Mouse (Mus musculus) layer of hippocampus, adult 18-20 months (tissue): ENCODE results near the gene Apoc2. TPM values are rescaled to one million over a fixed set of nuclear protein-coding genes. Genes with fewer than 3 reads are reported as not detected.

Experiments used
- DNase-seq, 2 experiments: peaks; one replicate each; pipeline ENCODE4 v3.0.0; 2022; ENCODE audit warnings: low spot score in 2 of 2
- total RNA-seq, 2 experiments: library from RNA; stranded (reverse); gene quantifications; 2 replicates each; pipeline ENCODE4 v1.2.3; 2021

Apoc2 gene
- total RNA-seq, 2 experiments from 2014 or later, result not detected

DNA sequence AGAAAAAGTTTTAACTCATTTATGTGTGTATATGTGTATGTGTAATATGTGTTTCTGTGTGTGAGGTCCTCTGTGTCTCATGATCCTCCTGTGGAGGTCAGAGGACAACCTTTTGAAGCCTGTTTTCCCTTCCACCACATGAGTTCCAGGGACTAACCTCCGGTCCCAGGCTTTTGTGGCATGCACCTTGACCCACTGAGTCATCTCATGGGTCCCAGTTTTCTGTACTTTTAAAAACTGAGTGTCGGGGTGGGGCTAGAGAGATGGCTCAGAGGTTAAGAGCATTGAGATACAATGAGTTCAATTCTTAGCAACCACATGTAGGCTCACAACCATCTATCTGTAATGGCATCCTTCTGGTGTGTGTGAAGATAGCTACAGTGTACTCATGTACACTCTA is 3.0 kb upstream of the Apoc2 start:
- no peak for DNase-seq

DNA sequence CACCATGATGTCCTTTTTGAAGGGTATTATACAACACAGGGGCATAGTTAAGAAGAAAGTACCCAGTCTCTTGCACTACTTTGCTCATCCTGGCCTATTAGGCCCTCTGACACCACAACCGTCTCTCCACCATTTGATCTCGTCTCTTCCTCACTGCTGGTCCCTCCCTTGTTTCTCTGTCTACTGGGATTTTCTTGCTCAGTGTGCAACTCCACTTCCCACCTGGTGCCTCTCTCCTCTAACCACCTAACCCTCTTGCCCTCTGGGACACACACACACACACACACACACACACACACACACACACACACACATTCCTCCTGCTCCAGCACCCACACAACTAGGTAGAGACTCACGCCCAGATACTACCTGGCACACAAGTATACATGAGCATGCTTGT is 1.2 kb upstream of the Apoc2 start:
- DNase-seq, result no peak

DNA sequence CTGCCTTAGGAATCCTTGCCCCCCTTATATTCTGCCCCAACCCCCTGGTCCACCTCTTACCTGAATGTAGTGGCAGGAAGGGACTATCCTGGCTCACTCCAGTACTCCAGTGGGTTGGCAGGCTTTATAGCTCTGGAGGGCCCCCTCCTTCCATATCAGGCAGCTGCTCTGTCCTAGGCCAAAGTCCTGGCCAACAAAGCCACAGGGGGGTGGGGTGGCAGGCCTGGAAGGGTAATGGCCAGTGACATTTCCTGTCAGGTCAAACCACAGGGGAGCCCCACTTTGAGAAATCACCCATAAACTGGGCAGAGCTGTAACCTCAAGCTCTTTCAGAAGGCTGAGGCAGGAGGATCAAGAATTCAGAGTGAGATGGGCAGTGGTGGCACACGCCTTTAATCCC is 1.1 kb downstream of the Apoc2 start:
- no peak for DNase-seq

DNA sequence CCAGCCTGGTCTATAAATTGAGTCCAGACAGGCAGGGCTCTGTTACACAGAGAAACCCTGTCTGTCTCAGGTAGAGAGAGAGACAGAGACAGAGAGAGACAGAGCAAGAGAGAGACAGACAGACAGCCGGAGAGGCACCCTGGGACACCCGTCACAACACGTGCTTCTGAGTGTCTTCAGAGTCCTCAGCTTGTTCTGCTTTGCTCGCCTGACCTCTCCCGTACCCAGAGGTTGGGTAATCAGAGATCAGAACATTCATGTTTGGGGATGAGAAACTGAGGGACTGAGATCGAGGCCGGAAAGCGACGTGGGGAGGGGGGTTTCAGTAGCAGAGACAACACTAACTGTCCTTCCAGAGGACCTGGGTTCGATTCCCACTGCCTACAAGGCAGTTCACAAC is 1.9 kb downstream of the Apoc2 start:
- no peak for DNase-seq

DNA sequence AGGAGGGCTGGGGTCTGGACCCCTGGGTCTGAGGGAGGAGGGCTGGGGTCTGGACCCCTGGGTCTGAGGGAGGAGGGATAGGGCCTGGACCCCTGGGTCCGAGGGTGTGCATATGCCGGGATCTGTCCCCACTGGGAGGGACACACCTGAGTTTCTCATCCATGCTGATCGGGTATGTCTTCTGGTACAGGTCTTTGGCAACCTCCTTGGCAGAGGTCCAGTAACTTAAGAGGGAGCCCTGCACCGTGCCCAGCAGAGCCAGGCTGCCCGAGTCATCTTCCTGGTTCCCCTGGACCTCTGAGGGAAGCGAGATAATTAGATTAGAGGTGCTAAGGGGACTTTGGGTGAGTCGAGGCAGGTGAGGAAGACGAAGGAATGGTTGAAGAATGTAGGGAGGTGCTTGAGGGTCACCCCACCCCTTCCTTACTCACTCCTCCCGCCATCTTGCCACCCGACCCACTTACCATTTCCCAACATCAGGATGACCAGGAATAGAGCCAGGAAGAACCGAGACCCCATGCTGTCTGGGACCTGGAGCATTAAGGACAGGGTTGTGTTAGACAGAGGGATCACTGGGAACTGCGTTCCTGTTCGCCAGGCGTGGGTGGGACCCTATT is 4.5 kb downstream of the Apoc2 start:
- no peak for DNase-seq

DNA sequence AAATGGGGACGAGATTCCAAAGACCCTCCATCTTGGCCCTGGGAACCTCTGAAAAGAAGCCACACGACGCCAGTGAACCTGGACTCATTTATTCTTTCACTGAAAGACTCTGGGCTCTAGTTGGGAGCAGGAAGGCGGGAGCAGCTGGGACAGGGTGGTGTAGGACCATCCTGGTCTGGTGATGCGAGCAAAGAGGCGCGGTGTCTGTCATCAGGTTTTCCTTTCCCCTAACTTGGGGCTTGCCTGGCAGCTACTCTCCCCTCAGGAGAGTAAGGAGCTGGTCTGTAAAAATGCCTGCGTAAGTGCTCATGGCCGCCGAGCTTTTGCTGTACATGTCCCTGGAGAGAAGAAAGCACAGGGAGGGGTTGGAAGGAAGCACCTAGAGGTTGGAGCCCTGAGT is 6.2 kb downstream of the Apoc2 start:
- no peak for DNase-seq

DNA sequence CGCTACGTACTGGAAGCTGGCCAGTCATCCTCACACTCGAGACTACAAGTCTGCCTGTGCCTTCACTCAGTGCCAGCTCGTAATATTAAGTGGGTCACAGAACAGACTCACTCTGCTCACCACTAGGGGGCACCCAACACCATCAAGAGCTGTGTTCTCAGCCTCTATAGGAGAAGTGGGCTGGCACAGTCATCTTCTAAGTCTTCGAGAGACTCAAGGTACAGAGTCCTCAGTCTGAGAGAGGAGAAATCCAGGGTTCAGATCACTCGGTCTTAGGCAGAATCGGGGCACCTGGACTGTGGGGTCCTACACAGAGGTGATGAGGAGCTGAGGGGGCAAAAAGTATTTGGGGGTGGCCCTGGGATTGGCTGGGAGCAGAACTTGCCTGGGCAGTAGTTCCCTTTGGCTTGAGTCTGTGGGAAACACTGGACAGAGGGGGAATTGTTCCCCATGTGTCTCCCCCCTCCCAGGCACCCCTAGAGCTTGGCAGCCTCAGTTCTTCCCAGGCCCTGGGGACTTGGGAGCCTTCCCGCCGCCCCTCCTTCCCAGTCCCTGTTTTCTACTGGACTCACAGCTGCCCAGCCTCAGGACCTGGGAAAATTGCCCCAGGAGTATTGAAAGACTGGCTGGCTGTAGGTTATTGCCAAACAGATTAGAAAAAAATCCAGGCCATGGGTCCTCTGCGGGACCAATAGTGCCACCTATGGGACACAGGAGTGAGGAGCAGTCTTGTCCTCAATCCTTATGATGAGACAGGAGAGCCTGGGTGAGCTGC is 8.6 kb downstream of the Apoc2 start:
- DNase-seq, result peak; percentile 85 to 98

DNA sequence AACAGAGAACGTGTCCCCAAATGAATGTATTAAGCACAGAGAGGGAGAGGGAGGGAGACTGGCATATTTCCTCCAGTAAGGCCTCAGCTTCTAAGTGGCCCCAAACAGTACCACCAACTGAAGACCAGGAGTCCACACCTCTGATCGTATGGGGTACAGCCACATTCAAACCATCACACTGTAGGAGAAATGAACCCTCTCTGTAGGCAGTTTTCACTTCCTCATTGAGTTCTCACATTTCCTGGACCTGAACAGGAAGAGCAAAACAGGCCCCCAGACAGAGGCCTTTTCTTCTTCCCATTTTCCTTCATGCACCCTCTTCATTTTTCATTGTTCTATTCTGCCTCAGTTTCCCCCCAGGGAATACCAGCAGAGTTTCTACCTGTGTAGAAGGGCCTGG is 10.3 kb downstream of the Apoc2 start:
- DNase-seq, result no peak

DNA sequence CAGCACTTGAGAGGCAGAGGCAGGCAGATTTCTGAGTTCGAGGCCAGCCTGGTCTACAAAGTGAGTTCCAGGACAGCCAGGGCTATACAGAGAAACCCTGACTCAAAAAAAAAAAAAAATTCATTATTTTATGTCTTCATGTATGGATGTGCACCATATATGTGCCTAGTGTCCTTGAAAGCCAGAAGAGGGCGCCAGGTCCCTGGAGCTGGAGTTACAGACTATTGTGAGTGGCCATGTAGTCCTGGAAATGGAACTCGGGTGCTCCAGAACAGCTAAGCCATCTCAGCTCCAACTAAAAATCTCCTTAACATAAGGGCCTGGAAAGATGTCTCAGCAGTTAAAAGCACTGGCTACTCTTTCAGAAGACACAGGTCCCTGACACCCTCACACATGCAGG is 11.0 kb downstream of the Apoc2 start:
- no peak for DNase-seq

DNA sequence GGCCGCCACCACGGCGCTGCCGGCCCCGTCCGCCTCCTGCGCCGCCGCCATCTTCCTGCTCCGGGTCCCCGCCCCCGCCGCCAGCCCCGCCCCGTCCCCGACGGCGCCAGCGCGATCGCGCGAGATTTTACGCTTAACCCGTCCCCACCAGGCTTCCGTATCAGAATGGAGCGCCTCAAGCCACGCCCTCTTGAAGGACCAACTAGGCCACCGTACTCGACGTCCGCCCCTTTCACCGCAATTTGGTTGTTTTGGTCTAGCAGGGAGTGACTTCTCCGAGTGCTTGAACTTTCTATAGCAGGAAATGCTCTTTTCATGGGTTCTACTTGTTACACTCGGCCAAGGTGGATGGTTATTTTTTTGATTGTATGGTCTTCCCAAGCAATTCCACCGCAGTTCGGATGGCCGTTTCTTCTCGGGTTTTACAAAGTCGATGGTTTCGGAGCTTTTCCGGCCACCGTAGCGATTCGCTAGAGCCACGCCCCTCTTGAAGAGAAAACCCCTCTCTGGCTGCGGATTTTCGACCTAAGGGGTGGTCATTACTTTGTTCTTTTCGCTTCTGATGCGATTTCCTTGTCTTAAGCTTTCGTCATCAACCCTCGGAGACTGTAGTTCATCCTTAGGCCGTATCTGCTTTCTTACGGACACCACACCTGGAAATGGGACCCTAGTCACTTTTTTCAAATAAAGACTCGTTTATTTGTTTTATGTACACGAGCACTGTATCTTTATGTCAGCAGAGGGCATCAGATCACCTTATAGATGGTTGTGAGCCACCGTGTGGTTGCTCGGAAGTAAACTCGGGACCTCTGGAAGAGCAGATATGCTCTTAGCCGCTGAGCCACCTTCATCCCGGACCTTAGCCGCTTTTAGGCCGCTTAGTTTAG is 12.5 kb downstream of the Apoc2 start, which contains the start of gene Clptm1:
Clptm1 (minus strand) TSS at position 79 of the 887 bp plus-strand sequence.
- peak; percentile 96 to 99 for DNase-seq

DNA sequence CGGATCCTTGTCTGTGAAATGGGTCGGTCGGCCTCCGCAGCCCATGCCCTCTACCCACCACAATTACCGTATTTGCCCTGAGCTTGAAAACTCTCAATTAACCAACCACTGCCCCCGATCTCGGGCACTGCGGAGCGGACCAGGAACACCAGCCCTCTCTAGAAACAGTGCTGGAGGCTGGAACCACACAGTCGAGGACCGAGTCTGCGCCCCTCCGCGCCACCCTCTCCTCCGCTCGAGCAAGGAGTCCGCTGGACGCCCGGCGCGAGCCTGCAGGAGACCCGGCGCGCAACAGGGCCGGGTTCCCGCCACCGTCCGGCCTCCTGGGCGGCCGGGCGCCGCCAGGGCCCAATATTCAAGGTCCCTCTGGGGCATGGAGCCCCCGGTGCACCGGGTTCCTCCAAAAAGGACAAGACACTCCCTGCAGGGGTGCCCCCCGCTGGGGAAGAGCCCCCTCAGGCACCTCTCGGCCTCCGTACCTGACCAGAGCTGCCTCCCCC is 13.2 kb downstream of the Apoc2 start:
- DNase-seq, result peak in 1 of 2 experiments; percentile 18

DNA sequence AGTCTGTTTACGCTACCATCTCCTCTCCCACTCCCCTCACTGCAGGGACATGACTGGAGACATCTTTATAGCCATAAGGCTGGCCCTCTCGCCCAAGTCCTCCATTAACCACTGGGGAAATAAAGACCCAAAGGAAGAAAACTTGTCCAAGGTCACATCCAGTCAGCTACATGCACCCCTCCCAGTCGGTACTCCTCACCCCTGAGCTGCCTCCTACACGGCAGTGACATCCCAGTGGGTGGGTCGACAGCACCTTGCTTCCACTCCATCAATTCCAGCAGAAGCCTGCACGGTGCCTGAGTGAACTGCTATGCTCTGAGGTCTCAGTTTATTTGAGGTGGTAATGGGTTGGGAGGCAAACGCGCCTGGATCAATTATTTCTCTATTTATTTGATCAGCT is 13.8 kb downstream of the Apoc2 start:
- DNase-seq, result no peak

DNA sequence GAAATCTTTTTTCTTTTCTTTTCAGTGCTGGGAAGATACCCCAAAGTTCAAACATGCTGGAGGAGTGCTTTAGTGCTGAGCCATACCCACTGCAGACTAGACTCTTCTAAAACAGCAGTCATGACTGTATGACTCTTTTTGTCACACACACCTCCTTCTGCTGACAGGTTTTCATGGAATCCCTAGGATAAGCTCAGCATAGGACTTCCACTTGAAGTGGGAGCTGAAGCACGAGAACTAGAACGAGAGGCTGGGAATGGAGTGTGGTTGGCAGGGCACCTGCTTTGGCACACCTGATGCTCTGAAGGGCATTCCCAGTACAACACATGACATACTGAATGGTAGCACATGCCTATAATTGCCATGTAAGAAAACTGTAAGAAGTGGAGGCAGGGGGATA is 25.1 kb downstream of the Apoc2 start:
- DNase-seq, result no peak

DNA sequence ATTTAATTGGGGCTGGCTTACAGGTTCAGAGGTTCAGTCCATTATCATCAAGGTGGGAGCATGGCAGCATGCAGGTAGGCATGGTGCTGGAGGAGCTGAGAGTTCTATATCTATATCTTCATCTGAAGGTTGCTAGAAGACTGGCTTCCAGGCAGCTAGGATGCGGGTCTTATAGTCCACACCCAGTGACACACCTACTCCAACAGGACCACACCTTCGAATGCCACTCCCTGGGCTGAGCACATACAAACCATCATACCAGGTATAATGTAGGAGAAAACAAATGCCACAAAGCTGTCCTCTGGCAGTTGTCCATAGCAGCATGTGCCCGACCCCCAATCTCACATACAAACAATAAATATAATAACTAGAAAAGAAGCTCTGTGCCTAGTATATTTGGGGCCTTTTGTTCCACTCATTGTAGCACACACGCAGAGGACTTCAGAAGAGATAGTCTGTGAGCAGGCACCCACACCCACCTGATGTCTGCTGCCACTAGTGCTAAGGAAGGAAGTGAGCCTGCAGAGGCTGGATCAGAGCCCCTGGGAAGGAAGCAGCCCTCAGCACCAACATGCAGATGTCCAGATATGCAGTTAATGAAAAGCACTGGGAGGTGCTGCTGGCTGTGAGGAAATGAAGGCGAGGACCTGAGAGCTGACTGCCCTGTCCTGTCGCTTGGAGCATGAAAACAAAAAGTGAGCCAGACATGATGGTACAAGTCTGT is 26.5 kb downstream of the Apoc2 start:
- no peak for DNase-seq

DNA sequence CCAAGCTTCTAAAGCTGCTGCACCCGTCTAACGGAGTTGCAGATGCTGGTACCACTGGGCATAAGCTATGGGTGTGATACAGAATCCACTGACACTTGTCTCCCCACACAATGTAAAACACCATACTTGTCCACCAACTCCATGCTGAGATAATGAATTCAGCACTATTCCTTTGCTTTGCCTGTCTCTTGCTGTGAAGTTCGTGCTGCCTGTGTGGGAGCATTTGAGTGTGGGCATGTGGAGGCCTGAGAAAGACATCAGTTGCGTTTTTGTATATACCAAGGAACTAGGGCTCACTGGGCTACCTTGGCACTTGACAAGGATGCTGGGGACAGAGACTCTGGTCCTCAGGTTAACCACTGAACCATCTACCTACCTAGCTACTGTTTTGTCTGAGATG is 36.5 kb downstream of the Apoc2 start:
- DNase-seq, result no peak

DNA sequence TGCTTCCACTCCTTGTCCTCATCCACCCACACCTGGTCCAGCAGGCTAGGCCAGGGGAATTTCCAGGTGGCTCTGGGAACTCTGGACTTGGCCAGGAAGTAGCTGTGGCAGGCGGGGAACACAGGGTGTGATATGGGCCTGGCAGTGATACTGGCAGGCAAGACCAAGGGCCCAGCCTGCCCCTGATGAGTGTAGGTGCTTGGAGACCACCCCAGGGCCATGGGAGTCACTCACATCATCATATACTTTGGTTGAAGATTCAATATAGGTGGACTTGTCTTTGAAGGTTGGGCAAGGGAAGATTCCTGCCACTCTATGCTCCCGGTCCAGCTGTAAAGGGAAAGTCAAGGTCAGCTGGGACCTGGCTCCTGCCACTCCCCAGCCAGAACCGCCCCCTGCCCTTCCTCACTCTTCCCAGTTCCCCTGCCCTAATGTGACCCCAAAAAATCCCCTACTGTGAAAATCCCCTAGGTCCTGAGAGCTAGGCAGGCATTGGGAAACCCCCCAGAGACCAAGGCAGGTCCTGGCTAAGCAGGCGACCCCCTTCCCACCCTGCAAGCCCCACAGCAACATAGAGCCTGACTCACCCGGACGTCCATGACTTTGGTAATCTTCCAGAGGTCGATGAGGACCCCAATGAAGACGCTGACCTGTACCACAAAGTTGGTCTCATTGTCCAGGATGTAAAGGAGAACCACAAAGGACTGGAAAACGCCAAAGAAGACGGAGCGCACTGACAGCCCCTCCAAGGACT is 42.5 kb downstream of the Apoc2 start:
- DNase-seq, result no peak

DNA sequence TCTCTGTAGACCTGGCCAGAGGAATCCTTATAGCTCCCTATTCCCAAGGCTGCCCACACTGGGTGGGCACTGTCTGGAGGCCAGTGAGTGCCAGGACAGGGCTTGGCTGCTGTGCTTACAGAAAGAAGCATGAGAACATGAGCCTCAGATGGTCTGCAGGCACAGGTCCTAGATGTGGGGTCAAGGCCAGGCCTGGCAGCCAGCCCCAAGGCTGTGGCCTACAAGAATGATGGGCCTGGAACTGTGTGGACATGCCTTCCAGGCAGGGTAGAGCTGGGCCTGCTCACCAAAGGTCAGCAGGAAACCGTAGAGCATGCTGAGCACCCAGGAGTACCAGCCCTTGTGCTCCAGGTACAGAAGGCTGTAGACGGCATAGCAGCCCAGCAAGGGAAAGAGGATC is 43.1 kb downstream of the Apoc2 start:
- DNase-seq, result no peak

DNA sequence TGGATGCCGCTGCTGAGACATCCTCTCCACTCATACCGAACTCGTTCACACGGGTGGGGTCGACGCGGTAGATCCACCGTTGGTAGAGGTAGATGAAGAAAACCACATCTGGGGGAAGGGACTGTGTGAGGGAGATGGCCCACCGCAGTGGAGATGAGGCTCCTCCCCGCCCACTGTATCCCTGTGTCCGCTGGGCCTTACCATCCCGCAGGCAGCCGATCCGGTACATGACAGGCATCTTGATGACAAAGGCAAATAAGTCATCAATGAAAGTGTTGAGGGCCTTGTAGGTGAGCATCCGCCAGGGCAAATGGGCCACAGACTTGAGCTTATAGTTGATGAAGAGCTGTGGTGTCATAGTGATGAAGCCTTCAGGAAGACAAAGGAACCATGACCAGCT is 43.9 kb downstream of the Apoc2 start:
- no peak for DNase-seq

DNA sequence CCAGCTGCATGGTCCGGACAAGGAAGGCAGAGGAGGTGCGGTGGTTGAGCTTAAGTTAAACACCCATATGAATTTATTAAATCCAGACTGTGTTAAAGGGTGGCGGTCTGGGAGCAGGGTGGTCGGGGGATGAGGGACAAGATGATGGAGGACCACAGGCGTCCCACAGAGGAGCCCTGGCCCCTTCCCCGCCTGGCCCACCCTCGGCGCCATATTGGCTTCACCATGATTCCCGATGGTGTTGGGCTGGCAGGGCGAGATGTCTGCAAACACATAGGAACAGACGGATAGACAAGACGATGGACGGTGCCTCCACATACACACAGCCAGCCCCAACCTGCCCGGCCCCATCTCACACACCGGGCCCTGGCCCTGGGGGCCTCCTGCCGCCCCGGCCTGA is 44.5 kb downstream of the Apoc2 start:
- DNase-seq, result no peak

DNA sequence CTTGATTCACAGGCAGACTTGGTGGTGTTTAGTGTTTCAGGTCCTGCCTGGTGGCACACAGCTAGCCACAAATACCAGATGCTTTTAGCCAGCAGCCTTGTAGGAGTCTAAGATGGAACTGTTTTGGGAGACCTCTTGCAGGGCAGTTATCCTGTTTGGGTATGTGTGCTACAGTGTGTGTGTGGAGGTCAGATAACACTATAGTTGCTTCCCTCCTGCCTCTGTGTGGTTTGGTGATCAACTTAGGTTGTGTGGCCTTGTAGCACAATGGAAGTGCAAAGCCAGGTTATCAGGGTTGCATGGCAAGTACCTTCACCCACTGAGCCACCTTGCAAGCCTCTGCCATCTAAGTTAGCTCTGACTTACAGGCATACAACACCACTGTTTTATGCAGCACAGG is 45.0 kb downstream of the Apoc2 start:
- DNase-seq, result no peak
